Mouse (Mus musculus): Measurements from ENCODE around the gene Ip6k2.

- TF ChIP-seq ZNF384 (IDR thresholded peaks at IDR 0.05; ENCODE audit: low read depth, low read length) (no peak), HCFC1 (IDR thresholded peaks at IDR 0.05; ENCODE audit: borderline replicate concordance, insufficient read depth, low read length) (no peak), ZC3H11A (IDR thresholded peaks at IDR 0.05; ENCODE audit: borderline replicate concordance, low read depth, low read length) (no peak), MAFK (IDR thresholded peaks at IDR 0.05; ENCODE audit: insufficient read depth, low read depth, low read length) (no peak), CHD2 (IDR thresholded peaks at IDR 0.05; ENCODE audit: low read depth, low read length) (no peak)
These were observed 34.9 kb upstream of the Ip6k2 start for GRCm38 (mm10) chr9:108748600-108749183.
